ENCODE assay signal across 10 mouse cellular contexts in genomic region chr2:166950853-166951648, GRCm38 (mm10). TPM values are rescaled to one million over a fixed set of nuclear protein-coding genes. Genes with fewer than 3 reads are reported as not detected.
A peak's percentile ranks its signal among the peaks of the same experiment; 100 is the strongest.
DNase-seq lines count a peak whose midpoint lies in the region; ATAC-seq lines count a peak whose summit lies in the region.
"Had no signal": no experiment of that assay in that cellular context is flagged by ENCODE, and none has a peak within 500 bp of the region (broad histone marks: within the 10 kb centered on the region; RNA-seq: fewer than 3 reads in every experiment).

No protein-coding gene starts in this region.

- peaks cover 13% of the 10 kb centered on the region for H3K4me1 ChIP-seq in forebrain, embryonic 13.5 days
- H3K4me1 ChIP-seq in forebrain, embryonic 11.5 days (replicated peaks; ENCODE audit: control insufficient read depth, insufficient read depth, low read length) = no peaks in the 10 kb centered on the region
- H3K4me1 ChIP-seq in midbrain, embryonic 14.5 days (ENCODE audit: control insufficient read depth, insufficient read depth, low read length) = no peaks in the 10 kb centered on the region
- H3K4me1 ChIP-seq in midbrain, embryonic 10.5 days = no peaks in the 10 kb centered on the region
- peaks cover 10% of the 10 kb centered on the region for H3K4me1 ChIP-seq in forebrain, embryonic 15.5 days

- H3K9ac ChIP-seq in forebrain, embryonic 13.5 days = no peak overlapping the region; the same call in 1 of the 2 replicates
- no peak overlapping the region for H3K9ac ChIP-seq in forebrain, embryonic 11.5 days (ENCODE audit: low read length)
- no peak overlapping the region for H3K9ac ChIP-seq in midbrain, embryonic 14.5 days (replicated peaks; ENCODE audit: low read length)
- H3K9ac ChIP-seq in forebrain, embryonic 15.5 days (replicated peaks) = no peak overlapping the region
- H3K9ac ChIP-seq: hindbrain, embryonic 15.5 days had no signal

- no peak overlapping the region for H3K4me2 ChIP-seq in forebrain, embryonic 13.5 days
- no peak overlapping the region for H3K4me2 ChIP-seq in forebrain, embryonic 11.5 days (ENCODE audit: low read depth, low read length, severe bottlenecking)
- no peak overlapping the region for H3K4me2 ChIP-seq in midbrain, embryonic 14.5 days (ENCODE audit: low read length)
- H3K4me2 ChIP-seq in forebrain, embryonic 15.5 days (replicated peaks) = no peak overlapping the region
- H3K4me2 ChIP-seq: hindbrain, embryonic 15.5 days had no signal

- WGBS in forebrain, embryonic 13.5 days = 67% methylated on average over 14 of the region's 14 CpGs
- WGBS in forebrain, embryonic 11.5 days = 87% methylated on average over 14 of the region's 14 CpGs
- 78% methylated on average over 14 of the region's 14 CpGs for WGBS in midbrain, embryonic 14.5 days
- 90% methylated on average over 14 of the region's 14 CpGs for WGBS in midbrain, embryonic 10.5 days
- 66% methylated on average over 14 of the region's 14 CpGs for WGBS in forebrain, embryonic 15.5 days

- peak; percentile 58; the same call in 1 of the 2 replicates for ATAC-seq in forebrain, embryonic 13.5 days
- no peak for ATAC-seq in forebrain, embryonic 11.5 days (replicated peaks; ENCODE audit: low FRiP score)
- no peak for ATAC-seq in midbrain, embryonic 14.5 days (ENCODE audit: low FRiP score, low TSS enrichment)
- peak; percentile 61 for ATAC-seq in forebrain, embryonic 15.5 days (replicated peaks)

- H3K27me3 ChIP-seq in forebrain, embryonic 13.5 days = no peaks in the 10 kb centered on the region
- H3K27me3 ChIP-seq in forebrain, embryonic 11.5 days (ENCODE audit: control insufficient read depth, insufficient read depth, low read length) = no peaks in the 10 kb centered on the region
- no peaks in the 10 kb centered on the region for H3K27me3 ChIP-seq in midbrain, embryonic 14.5 days (ENCODE audit: control insufficient read depth, insufficient read depth, low read length)
- no peaks in the 10 kb centered on the region for H3K27me3 ChIP-seq in midbrain, embryonic 10.5 days (ENCODE audit: low read depth, poor library complexity, severe bottlenecking)
- H3K27me3 ChIP-seq in forebrain, embryonic 15.5 days = no peaks in the 10 kb centered on the region
- H3K27me3 ChIP-seq: CH12.LX; hindbrain, embryonic 15.5 days had no signal

- no peaks in the 10 kb centered on the region for H3K9me3 ChIP-seq in forebrain, embryonic 13.5 days (replicated peaks)
- H3K9me3 ChIP-seq in forebrain, embryonic 11.5 days (ENCODE audit: control insufficient read depth, low read length) = no peaks in the 10 kb centered on the region
- no peaks in the 10 kb centered on the region for H3K9me3 ChIP-seq in midbrain, embryonic 14.5 days (ENCODE audit: control insufficient read depth, low read length)
- H3K9me3 ChIP-seq in midbrain, embryonic 10.5 days (replicated peaks) = no peaks in the 10 kb centered on the region
- no peaks in the 10 kb centered on the region for H3K9me3 ChIP-seq in forebrain, embryonic 15.5 days
- H3K9me3 ChIP-seq: hindbrain, embryonic 15.5 days had no signal

- DNase-seq in forebrain, embryonic 11.5 days (ENCODE audit: low spot score) = no peak
- peak; percentile 77 for DNase-seq in midbrain, embryonic 14.5 days
- no peak for DNase-seq in midbrain, embryonic 10.5 days (ENCODE audit: low spot score)
- DNase-seq in right cerebral cortex, postnatal 14 days = peak; percentile 57
- no peak for DNase-seq in natural killer cell, adult 2 months (ENCODE audit: low spot score in 2 of 2)
- DNase-seq in kidney, postnatal 36 days = no peak

- H3K36me3 ChIP-seq in forebrain, embryonic 13.5 days (ENCODE audit: poor library complexity, severe bottlenecking) = peaks cover 99% of the 10 kb centered on the region
- H3K36me3 ChIP-seq in forebrain, embryonic 11.5 days (ENCODE audit: control insufficient read depth, insufficient read depth, low read length) = peaks cover 27% of the 10 kb centered on the region
- H3K36me3 ChIP-seq in midbrain, embryonic 14.5 days (ENCODE audit: control insufficient read depth, insufficient read depth, low read length) = peaks cover 99% of the 10 kb centered on the region
- peaks cover 100% of the 10 kb centered on the region for H3K36me3 ChIP-seq in midbrain, embryonic 10.5 days
- peaks cover 87% of the 10 kb centered on the region for H3K36me3 ChIP-seq in forebrain, embryonic 15.5 days

- H3K4me3 ChIP-seq in forebrain, embryonic 13.5 days = no peak overlapping the region
- H3K4me3 ChIP-seq in forebrain, embryonic 11.5 days (ENCODE audit: low read depth, low read length) = no peak overlapping the region
- H3K4me3 ChIP-seq in midbrain, embryonic 14.5 days (replicated peaks; ENCODE audit: low read depth, low read length) = no peak overlapping the region
- no peak overlapping the region for H3K4me3 ChIP-seq in midbrain, embryonic 10.5 days
- no peak overlapping the region for H3K4me3 ChIP-seq in forebrain, embryonic 15.5 days
- H3K4me3 ChIP-seq: hindbrain, embryonic 15.5 days had no signal

- no peak overlapping the region; the same call in 1 of the 2 replicates for H3K27ac ChIP-seq in forebrain, embryonic 13.5 days
- no peak overlapping the region for H3K27ac ChIP-seq in forebrain, embryonic 11.5 days (ENCODE audit: low read depth, low read length)
- H3K27ac ChIP-seq in midbrain, embryonic 14.5 days (replicated peaks; ENCODE audit: low read depth, low read length) = no peak overlapping the region
- no peak overlapping the region for H3K27ac ChIP-seq in midbrain, embryonic 10.5 days (replicated peaks)
- H3K27ac ChIP-seq in forebrain, embryonic 15.5 days (replicated peaks) = peak overlapping the region; percentile 28; the same call in 1 of the 2 replicates
- H3K27ac ChIP-seq: hindbrain, embryonic 15.5 days had no signal

RNA-seq across cellular contexts. Expression of gene Stau1, which starts 45.0 kb away (rescaled TPM):
- polyA plus RNA-seq in forebrain, embryonic 13.5 days (2015; fragmentation: Nextera tagmentation; extraction: Ambion mirVana) = 107 and 111 TPM in 2 replicates
- polyA plus RNA-seq in forebrain, embryonic 11.5 days (2014; fragmentation: Nextera tagmentation; extraction: Ambion mirVana) = 100 and 105 TPM in 2 replicates
- 84.1 and 109 TPM in 2 replicates for polyA plus RNA-seq in midbrain, embryonic 14.5 days (2014; fragmentation: Nextera tagmentation; extraction: Ambion mirVana)
- 88.6 and 104 TPM in 2 replicates for polyA plus RNA-seq in midbrain, embryonic 10.5 days (2016; fragmentation: Nextera tagmentation; extraction: Ambion mirVana)
- polyA plus RNA-seq in forebrain, embryonic 15.5 days (2015; fragmentation: Nextera tagmentation; extraction: Ambion mirVana) = 118 and 124 TPM in 2 replicates

RNA-seq across cellular contexts. Expression of gene Cse1l, which starts 45.2 kb away (rescaled TPM):
- polyA plus RNA-seq in forebrain, embryonic 13.5 days (2015; fragmentation: Nextera tagmentation; extraction: Ambion mirVana) = 122 and 134 TPM in 2 replicates
- polyA plus RNA-seq in forebrain, embryonic 11.5 days (2014; fragmentation: Nextera tagmentation; extraction: Ambion mirVana) = 222 and 240 TPM in 2 replicates
- 100 and 128 TPM in 2 replicates for polyA plus RNA-seq in midbrain, embryonic 14.5 days (2014; fragmentation: Nextera tagmentation; extraction: Ambion mirVana)
- 207 and 219 TPM in 2 replicates for polyA plus RNA-seq in midbrain, embryonic 10.5 days (2016; fragmentation: Nextera tagmentation; extraction: Ambion mirVana)
- 101 TPM in 2 replicates for polyA plus RNA-seq in forebrain, embryonic 15.5 days (2015; fragmentation: Nextera tagmentation; extraction: Ambion mirVana)

Comparison
In these comparisons a context has a peak if more than half of its experiments do, and no peak if none do; other contexts are left out.
1. ATAC-seq: peak in forebrain, embryonic 13.5 days (single experiment) and forebrain, embryonic 15.5 days (single experiment); none in forebrain, embryonic 11.5 days (single experiment) and midbrain, embryonic 14.5 days (single experiment).
2. DNase-seq: peak in midbrain, embryonic 14.5 days (single experiment) and right cerebral cortex, postnatal 14 days (single experiment); none in forebrain, embryonic 11.5 days (single experiment), midbrain, embryonic 10.5 days (single experiment), natural killer cell, adult 2 months (0 of 2) and kidney, postnatal 36 days (0 of 2).